Mouse (Mus musculus) G1E-ER4 (cell line): ENCODE results near the gene Cdh23. TPM values are rescaled to one million over a fixed set of nuclear protein-coding genes. Genes with fewer than 3 reads are reported as not detected.

ENCODE experiments used
- GATA1 ChIP-seq: IDR thresholded peaks from one replicate; pipeline ENCODE4 v1.8.0; 2012; ENCODE audit warnings: low read length, inconsistent platforms
- polyA plus RNA-seq: library from polyadenylated mRNA; stranded (reverse); fragments of >175 nt; gene quantifications from 2 replicates; pipeline ENCODE4 v1.2.3, GENCODE M21; 2012

Cdh23 gene
- polyA plus RNA-seq, 1 experiment: not detected

DNA sequence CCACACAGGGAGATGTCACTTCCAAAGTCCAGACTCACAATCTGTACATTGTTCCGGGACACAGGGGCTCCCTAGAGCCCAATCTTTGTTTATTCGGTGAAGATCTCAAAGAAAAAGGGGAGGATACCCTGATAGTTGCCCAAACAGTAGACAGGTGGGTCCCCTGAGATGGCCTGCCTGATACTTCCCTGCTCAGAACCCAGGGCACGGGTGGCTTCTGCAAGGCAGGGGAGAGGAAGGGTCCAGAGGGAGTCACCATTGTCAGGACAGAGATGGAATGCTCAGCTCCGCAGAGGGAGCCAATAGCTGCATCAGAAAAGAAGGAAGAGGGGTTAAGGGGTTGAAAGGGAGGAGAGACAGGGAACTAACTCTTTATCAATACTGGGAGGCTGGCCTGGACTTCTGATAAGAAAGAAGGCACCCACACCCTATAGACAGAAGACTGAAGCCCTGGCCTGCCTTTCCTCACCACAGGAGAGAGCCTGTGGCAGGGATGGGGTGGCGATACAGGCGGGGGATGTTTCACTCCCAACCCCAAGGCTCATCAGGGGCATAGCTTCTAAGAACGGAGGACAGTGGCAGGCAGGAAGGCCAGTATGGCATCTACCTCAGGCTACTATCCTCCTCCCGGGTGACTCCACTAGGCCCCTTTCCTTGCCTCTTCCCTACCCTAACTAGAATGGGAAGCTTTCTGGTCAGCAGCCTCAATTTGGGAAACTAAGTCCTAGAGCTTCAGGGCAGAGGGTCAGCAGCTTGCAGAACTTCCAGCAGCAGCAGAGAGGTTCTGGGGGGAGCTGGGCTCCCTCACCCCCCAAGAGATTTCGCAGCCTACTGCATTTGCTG is 348.3 kb downstream of the Cdh23 start:
- no peak for TF ChIP-seq GATA1

DNA sequence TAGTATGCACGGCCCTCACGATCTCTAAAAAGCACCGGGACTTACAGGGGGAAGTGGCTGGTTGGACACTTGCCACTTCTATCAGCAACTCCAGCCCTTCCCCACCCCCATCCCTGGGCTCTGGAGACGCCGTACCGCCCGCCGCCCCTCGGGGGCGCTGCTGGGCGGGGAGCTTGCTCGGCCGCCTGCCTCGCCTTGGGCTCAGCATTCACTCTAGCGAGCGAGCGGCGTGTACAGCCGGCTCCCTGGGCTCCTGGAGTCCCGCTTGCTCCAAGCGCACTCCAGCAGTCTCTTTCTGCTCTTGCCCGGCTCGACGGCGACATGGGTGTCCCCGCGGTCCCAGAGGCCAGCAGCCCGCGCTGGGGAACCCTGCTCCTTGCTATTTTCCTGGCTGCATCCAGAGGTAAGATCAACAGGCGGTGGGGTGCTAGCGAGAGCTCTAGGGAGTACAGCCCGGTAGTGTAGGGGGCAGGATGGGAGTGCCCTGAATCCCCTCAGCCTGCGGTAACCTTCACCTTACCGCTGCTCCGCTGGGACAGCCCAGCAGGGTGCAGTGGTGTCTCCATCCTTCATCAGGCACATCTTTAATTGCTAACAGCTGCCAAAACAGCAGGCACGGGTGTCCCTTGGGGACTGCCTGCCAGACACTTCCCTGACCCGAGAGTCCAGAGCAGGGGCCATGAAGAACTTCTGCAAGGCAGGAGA is 349.4 kb downstream of the Cdh23 start, which contains the start of gene Vsir:
Gene Vsir, plus strand, starts transcription at position 151 of the 705 bp plus-strand sequence.
- TF ChIP-seq GATA1: no peak

DNA sequence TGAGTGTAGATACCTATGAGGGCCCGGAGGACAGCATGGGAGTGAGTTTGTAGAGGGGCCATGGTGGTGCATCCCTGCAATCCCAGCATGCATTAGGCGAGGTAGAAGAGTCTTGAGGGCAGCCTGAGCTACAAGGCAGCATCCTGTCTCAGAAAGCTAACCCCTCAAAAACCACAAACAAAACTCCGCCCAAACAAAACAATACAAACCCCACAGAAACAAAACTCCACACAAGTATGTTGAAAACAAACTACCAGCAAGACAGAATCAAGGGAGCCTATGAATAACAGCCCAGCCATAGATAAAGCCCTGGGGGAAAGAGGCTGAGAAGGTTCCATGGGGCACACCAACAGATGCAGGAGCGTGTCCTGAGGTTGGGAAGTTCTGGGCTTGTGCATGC is 350.2 kb downstream of the Cdh23 start:
- TF ChIP-seq GATA1: no peak

DNA sequence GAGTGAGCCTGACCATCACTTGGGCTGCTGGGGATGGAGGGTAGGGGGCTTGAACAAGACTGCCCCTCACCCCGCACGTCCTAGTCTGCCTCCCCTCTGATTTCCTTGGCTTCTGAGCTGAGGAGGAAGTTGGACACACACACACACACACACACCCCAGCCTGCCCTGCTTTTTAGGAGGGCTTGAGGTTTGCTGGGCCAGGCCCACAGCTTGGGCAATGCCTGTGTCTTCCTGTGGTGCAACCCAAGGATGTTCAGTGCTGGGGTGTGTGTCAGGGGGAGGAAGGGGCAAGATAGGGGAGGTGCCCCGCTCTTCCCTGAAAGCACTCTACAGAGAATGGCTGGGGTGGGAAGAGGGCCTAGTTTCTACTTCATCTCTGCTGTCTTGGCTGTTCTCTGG is 352.2 kb downstream of the Cdh23 start:
- TF ChIP-seq GATA1: no peak

DNA sequence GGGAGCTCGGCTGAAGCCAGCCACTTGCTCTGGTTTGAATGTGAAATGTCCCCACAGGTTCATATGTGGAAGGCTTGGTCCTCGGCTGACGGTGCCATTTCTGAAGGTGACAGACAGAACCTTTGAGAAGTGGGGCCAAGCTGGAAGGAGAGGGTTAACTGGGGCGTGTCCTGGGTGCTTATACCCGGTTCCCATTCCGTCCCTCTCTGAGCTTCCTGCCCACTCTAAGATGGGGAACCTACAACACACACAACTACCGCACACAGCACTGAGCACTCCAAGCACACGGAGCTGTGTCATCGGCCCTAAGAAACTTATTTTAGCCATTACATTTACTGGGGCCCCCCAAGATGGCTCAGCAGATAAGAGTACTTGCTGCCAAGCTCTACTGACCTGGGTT is 354.8 kb downstream of the Cdh23 start:
- no peak for TF ChIP-seq GATA1

DNA sequence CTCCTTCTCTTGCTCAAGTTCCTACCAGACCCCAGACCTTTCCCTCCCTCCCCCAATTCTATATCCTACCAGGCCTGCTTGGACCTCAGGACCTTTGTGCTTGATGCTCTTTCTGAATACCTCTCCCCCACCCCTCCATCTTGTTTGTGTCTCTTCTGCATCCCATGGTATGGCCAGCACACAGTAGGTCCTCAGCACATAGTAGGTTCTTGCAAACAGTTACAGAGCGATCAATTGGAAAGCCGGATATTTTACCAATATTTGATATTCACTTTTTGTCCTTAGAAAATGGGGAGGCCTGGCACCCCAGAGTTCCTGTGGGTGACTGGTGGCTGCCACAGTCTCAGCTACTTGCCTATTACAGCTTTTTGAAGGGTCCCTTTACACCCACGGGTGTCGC is 361.3 kb downstream of the Cdh23 start:
- TF ChIP-seq GATA1: no peak

DNA sequence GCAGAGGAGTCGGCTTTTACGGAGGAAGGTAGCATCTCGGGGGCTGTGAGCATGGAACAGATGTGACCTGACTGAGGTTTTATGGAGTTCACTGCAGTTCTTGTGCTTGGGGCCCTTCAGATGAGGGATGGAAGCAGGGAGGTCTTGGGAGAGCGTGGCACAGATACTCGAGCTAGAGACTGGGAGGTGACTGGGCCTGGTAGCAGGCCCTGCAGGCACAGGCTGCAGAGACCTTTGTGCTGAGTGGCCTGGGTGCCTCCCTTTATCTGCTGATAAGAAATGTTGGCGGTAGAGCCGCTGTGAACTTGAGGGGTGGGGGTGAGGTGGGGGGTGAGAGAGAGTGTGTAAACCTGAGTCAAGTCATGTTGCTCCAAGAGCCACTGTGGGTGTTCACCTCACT is 361.7 kb downstream of the Cdh23 start:
- no peak for TF ChIP-seq GATA1

DNA sequence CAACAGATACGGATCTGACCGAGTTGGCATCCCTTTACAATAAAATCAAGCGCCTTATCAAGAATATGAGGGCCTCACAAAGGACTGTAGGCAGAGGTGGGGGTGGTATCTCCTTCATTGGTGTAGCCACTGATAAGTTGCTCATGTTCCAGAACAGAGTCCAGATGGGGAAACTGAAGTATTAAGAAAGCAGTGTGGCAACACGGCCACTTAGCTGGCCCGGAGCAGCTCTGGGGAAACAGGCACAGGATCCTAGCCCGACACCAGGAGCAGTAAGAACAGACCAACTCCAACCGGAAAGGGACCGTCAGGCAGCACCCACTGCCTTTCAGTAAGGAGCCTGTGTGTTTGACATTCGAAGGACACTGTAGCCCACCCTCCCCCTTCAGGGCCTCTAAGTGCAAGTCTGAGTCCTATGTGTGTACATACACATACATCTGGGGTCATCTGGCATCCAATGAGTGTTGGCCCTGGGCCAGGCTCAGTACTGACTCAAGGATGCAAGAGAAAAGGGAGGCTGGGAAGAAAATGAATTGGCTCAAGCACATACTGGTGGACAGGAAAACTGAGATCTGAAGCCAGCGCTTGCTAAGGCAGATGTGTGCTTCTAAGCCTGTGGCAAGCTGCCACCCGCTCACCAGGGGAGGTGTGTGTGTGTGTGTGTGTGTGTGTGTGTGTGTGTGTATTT is 367.2 kb downstream of the Cdh23 start:
- TF ChIP-seq GATA1: no peak

DNA sequence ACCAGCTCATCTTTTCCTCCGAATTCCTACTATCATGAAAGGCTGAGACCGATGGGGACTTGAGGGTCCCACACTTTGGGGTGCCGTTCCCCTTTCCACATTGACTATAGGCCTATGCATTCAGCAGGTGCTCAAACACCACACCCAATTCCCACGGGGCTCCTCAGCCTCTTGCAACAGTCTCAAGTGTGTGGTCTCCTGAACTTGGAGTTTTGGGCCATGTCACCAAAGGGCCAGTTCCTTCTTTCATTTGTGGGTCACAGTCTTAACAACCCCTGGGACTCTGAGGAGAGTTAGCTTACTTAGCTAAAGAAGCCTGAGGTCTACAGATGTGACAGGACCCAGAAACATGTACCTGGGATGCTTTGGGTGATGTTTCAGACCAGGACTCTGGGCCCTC is 380.1 kb downstream of the Cdh23 start:
- no peak for TF ChIP-seq GATA1

DNA sequence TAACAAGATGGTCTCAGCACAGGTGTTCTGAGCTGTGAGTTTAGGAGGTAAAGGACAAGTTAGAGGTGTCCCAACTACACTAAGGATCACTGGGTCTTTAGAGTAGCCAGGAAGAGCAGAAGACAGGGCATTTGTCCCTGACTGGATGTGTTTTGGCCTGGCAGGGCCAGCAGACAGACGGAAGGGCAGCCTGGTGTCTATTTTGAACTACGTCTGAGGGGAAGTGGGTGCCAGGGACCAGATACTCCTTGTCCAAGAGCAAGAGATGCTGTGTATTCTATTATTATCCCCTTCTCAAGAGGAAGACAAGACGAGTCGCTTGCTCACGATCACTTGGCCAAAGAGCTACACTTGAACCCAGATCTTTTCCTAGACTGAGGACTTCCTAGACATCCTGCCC is 382.7 kb downstream of the Cdh23 start:
- no peak for TF ChIP-seq GATA1

DNA sequence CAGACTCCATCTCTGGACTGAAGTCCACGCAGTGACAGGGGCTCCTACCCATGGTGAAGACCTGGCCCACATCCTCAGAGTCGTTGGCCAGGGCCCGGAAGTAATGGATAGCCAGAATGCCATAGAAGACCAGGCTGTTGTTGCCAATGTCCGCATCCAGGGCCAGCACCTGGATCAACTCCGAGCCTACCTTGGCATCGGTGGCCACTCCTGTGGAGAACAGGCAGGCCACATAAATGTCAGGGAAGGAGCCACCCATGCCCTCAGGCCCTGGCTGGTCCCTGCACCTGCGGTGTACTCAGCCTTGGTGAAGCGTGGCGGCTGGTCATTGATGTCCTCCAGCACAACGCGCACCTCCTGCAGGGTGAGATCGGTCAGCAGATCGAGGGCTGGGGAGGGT is 385.7 kb downstream of the Cdh23 start:
- TF ChIP-seq GATA1: no peak

DNA sequence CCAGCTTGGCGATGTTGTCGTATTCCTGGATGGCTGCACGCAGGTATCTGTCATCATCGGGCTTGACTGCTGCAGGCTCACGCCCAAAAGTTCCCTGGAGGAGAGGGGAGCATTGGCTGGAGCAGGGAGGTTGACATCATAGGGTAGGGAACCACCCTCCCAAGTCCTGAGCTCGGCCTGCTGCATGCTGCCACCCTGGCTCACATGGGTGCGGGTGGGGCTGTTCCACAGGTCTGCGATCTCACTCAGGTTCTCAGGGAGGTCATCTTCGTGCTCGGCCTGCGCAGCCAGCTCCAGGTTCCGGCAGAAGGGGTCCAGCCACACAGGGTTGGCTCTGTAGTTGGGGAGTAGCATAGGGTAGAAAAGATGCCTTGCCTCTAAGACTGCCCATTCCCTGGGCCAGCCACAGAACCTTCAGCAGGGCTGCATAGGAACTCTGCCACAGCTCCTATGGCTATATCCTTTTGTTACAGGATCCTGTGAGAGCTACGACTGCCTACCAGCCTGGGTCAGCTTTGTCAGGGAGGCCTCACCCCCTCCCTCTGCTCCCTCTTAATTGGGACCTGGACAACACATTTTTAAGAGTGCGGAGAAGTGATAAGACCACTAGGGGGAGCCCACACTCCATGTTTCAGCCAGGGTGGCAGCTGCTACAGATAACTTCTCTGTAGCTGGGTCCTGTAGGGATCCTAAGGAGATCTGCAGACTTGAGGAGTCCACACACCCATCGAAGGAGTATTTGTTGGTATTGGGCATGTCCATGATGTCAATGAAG is 391.2 kb downstream of the Cdh23 start:
- no peak for TF ChIP-seq GATA1

DNA sequence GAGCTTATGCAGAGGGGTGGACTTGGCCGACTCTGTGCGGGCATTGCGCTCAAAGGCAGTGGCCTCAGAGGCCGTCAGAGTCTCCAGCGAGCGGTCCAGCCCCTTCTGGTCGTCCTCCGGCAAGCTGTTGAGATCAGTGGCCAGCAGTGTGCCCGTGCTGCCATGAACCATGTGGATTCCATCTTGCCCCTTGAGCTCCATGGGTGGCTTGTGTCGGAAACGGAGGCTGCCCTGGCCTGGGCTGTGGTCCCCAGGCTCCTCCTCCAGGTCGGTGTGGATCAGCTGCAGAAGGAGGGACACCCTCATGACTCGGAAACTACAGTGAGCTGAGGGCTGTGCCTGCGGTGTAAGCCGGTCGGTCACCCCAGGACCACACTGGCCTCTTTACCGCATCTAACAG is 392.9 kb downstream of the Cdh23 start:
- TF ChIP-seq GATA1: no peak

DNA sequence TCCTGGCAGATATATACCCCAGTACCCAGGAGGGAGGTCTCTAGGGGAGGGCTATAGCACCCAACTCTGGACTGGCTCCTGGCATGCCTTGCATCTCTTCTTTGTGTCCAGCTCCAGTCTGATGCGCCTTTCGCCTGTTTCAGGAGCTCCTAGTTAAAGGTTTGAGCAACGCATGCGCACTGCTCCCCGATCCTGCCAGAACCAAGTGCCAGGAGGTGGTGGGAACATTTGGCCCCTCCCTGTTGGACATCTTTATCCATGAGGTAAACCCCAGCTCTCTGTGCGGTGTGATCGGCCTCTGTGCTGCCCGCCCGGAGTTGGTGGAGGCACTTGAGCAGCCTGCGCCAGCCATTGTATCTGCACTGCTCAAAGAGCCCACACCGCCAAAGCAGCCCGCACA is 396.7 kb downstream of the Cdh23 start:
- TF ChIP-seq GATA1: no peak

DNA sequence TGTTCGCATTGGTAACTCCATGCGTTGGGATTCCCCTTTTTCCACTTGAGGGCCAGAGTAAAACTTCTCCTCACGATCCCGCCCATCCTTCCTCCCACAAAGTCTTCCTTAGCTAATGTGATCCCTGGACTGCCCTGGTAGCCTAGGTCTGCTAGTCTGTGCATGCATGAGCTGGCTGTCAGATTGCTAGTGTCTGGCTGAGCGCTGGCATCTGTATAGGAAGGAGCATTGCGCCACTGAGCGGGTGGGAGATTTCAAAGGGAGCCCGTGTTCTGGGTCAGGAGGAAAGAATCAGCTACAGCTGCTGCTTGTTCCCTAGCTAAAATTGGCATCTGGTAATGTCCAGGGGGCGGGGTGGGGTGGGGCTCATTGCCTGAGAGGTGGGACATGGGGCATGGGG is 400.3 kb downstream of the Cdh23 start:
- TF ChIP-seq GATA1: no peak

DNA sequence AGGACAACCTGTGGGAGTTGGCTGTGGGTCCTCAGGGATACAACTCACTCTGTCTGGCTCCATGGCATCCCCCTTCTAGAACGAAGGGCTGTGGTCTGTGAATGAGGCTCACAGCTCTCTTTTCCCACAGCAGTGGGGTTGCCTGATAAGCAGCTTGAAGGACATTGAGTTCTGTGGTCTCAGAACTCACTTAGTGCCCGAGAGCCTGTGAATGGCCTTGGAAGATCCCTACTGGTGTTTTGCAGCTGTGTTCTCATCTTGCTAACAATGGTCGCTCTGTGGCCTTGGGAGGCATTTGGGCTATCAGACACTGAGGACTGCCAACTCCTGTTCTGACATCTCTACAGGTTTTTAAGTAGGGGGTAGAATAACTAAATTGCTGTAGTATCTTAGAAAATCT is 400.9 kb downstream of the Cdh23 start:
- no peak for TF ChIP-seq GATA1
